ENCODE assay signal across 20 mouse cellular contexts in the genomic region with DNA sequence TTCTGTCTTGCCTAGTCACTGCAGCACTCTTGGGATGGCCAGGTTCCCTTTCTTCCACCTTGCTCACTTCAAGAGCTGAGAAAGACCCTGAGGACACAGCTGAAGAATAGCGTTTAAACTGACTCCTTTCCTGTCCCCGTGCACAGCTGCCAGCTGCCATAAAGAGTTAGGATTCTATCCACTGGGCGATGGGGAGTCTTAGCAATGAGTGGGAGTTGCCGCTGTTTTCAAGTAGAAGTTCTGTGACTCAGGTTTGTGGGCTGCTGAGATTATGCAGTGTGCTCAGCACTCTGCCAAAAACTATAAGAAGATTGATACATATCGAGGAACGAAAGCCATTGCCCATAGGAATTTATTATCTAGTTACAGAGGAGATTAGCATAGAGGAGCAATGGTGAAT.
DNase-seq lines count a peak whose midpoint lies in the region; ATAC-seq and TF ChIP-seq lines count a peak whose summit lies in the region.
"Had no signal": no experiment of that assay in that cellular context is flagged by ENCODE, and none has a peak within 500 bp of the region (broad histone marks: within the 10 kb centered on the region; RNA-seq: fewer than 3 reads in every experiment).

No protein-coding gene starts in this region.

- no peak overlapping the region for H3K9ac ChIP-seq in hindbrain, embryonic 13.5 days
- no peak overlapping the region for H3K9ac ChIP-seq in intestine, embryonic 16.5 days (ENCODE audit: low read depth, low read length)
- H3K9ac ChIP-seq: embryonic facial prominence, embryonic 13.5 days; forebrain, embryonic 12.5 days; heart, embryonic 13.5 days; intestine, embryonic 15.5 days; liver, postnatal 0 days; midbrain, embryonic 12.5 days; stomach, embryonic 15.5 days had no signal

- H3K4me1 ChIP-seq in hindbrain, embryonic 13.5 days (replicated peaks), result peaks cover 50% of the 10 kb centered on the region
- H3K4me1 ChIP-seq in hindbrain, embryonic 10.5 days (replicated peaks), result peaks cover 40% of the 10 kb centered on the region
- H3K4me1 ChIP-seq in cortical plate, adult 2 months (ENCODE audit: control insufficient read depth, insufficient read depth, low read length), result peaks cover 31% of the 10 kb centered on the region
- no peaks in the 10 kb centered on the region; the same call in 1 of the 2 replicates for H3K4me1 ChIP-seq in intestine, embryonic 16.5 days (ENCODE audit: control insufficient read depth, insufficient read depth, low read length)

- H3K4me2 ChIP-seq in hindbrain, embryonic 13.5 days, result no peak overlapping the region
- H3K4me2 ChIP-seq in myocyte (ENCODE audit: low read depth), result peak overlapping the region; percentile 55
- no peak overlapping the region for H3K4me2 ChIP-seq in intestine, embryonic 16.5 days (ENCODE audit: low read depth, low read length)
- H3K4me2 ChIP-seq: embryonic facial prominence, embryonic 13.5 days; forebrain, embryonic 12.5 days; heart, embryonic 13.5 days; intestine, embryonic 15.5 days; midbrain, embryonic 12.5 days; stomach, embryonic 15.5 days had no signal

- no peaks in the 10 kb centered on the region for H3K27me3 ChIP-seq in hindbrain, embryonic 13.5 days
- no peaks in the 10 kb centered on the region for H3K27me3 ChIP-seq in hindbrain, embryonic 10.5 days (ENCODE audit: insufficient read depth, poor library complexity, severe bottlenecking)
- no peaks in the 10 kb centered on the region for H3K27me3 ChIP-seq in myocyte (ENCODE audit: control insufficient read depth, insufficient read depth, insufficient read length)
- no peaks in the 10 kb centered on the region for H3K27me3 ChIP-seq in intestine, embryonic 16.5 days (replicated peaks; ENCODE audit: control insufficient read depth, insufficient read depth, low read length)
- H3K27me3 ChIP-seq: embryonic facial prominence, embryonic 13.5 days; forebrain, embryonic 12.5 days; heart, embryonic 13.5 days; intestine, embryonic 15.5 days; midbrain, embryonic 12.5 days; stomach, embryonic 15.5 days had no signal

- ATAC-seq in hindbrain, embryonic 13.5 days (ENCODE audit: low FRiP score), result no peak
- ATAC-seq in intestine, embryonic 16.5 days, result no peak
- ATAC-seq: intestine, embryonic 15.5 days; liver, postnatal 0 days had no signal

- no peak for DNase-seq in hindbrain, embryonic 10.5 days (ENCODE audit: low spot score)
- DNase-seq in retina, postnatal 1 day, result peak; percentile 37
- DNase-seq in retina, embryonic 14.5 days (ENCODE audit: low spot score), result no peak
- no peak for DNase-seq in layer of hippocampus, postnatal 10 days (ENCODE audit: low spot score in 2 of 2)
- DNase-seq: adrenal gland, postnatal 14 days; cerebellum, postnatal 36 days; gastrocnemius, postnatal 10 days; liver, postnatal 0 days; lung, postnatal 4 days had no signal

- peaks cover 4% of the 10 kb centered on the region; the same call in 1 of the 2 replicates for H3K36me3 ChIP-seq in hindbrain, embryonic 13.5 days
- peaks cover 21% of the 10 kb centered on the region; the same call in 1 of the 2 replicates for H3K36me3 ChIP-seq in hindbrain, embryonic 10.5 days
- no peaks in the 10 kb centered on the region for H3K36me3 ChIP-seq in myocyte (ENCODE audit: control insufficient read depth, insufficient read depth)
- H3K36me3 ChIP-seq in intestine, embryonic 16.5 days (ENCODE audit: control insufficient read depth, insufficient read depth, low read length), result no peaks in the 10 kb centered on the region
- H3K36me3 ChIP-seq: intestine, embryonic 15.5 days; midbrain, embryonic 12.5 days; stomach, embryonic 15.5 days had no signal

- TF ChIP-seq CTCF in cortical plate, adult 2 months (IDR thresholded peaks at IDR 0.05; ENCODE audit: extremely low read depth, insufficient read depth, low read length), result no peak

- 82% methylated on average over 6 of the region's 6 CpGs for WGBS in hindbrain, embryonic 13.5 days
- WGBS in hindbrain, embryonic 10.5 days, result 86% methylated on average over 6 of the region's 6 CpGs
- WGBS in intestine, embryonic 16.5 days, result 58% methylated on average over 6 of the region's 6 CpGs

- H3K4me3 ChIP-seq in hindbrain, embryonic 13.5 days, result no peak overlapping the region
- H3K4me3 ChIP-seq in hindbrain, embryonic 10.5 days, result no peak overlapping the region
- H3K4me3 ChIP-seq in cortical plate, adult 2 months (ENCODE audit: insufficient read depth, low read length), result no peak overlapping the region
- H3K4me3 ChIP-seq in myocyte, result no peak overlapping the region
- H3K4me3 ChIP-seq in intestine, embryonic 16.5 days (ENCODE audit: low read length), result no peak overlapping the region
- H3K4me3 ChIP-seq: embryonic facial prominence, embryonic 13.5 days; forebrain, embryonic 12.5 days; heart, embryonic 13.5 days; intestine, embryonic 15.5 days; midbrain, embryonic 12.5 days; stomach, embryonic 15.5 days had no signal

- H3K9me3 ChIP-seq in hindbrain, embryonic 13.5 days, result no peaks in the 10 kb centered on the region
- H3K9me3 ChIP-seq in hindbrain, embryonic 10.5 days, result no peaks in the 10 kb centered on the region
- H3K9me3 ChIP-seq in intestine, embryonic 16.5 days (ENCODE audit: control insufficient read depth, low read length), result no peaks in the 10 kb centered on the region
- H3K9me3 ChIP-seq: embryonic facial prominence, embryonic 13.5 days; forebrain, embryonic 12.5 days; G1E; heart, embryonic 13.5 days; intestine, embryonic 15.5 days; midbrain, embryonic 12.5 days; stomach, embryonic 15.5 days had no signal

- no peak for TF ChIP-seq POLR2A in cortical plate, adult 2 months (IDR thresholded peaks at IDR 0.05; ENCODE audit: extremely low read depth, insufficient read depth, low read length)
- TF ChIP-seq POLR2A in myocyte (IDR thresholded peaks at IDR 0.05; ENCODE audit: insufficient read length, low read depth), result no peak

- 0 out of 2 replicates have a peak overlapping the region, but pooled peaks have one; percentile 19 for H3K27ac ChIP-seq in hindbrain, embryonic 13.5 days
- H3K27ac ChIP-seq in hindbrain, embryonic 10.5 days, result no peak overlapping the region
- H3K27ac ChIP-seq in cortical plate, adult 2 months (ENCODE audit: insufficient read depth, low read length), result peak overlapping the region; percentile 75; the same call in 1 of the 2 replicates
- H3K27ac ChIP-seq in intestine, embryonic 16.5 days (ENCODE audit: low read length), result no peak overlapping the region
- H3K27ac ChIP-seq: embryonic facial prominence, embryonic 13.5 days; forebrain, embryonic 12.5 days; heart, embryonic 13.5 days; intestine, embryonic 15.5 days; midbrain, embryonic 12.5 days; stomach, embryonic 15.5 days had no signal

- no peaks in the 10 kb centered on the region for H3K79me2 ChIP-seq in myocyte (ENCODE audit: control insufficient read depth, insufficient read depth)

- H3ac ChIP-seq in myocyte (ENCODE audit: control insufficient read depth, insufficient read length), result no peak overlapping the region

TF ChIP-seq in myocyte, 11 proteins besides CTCF, POLR2A, EP300 and RAD21:
- TF ChIP-seq TCF3 (IDR thresholded peaks at IDR 0.05; ENCODE audit: insufficient read length, low read depth), result peak; percentile 32
- TF ChIP-seq E2F4 (IDR thresholded peaks at IDR 0.05; ENCODE audit: insufficient read depth), result no peak
- TF ChIP-seq MYOD1 (IDR thresholded peaks at IDR 0.05; ENCODE audit: control insufficient read depth in 1 of 3, insufficient read length in 2 of 3, low read depth in 2 of 3), result peak; percentile 67 to 83 (median 73)
- TF ChIP-seq CEBPB (IDR thresholded peaks at IDR 0.05; ENCODE audit: insufficient read depth, poor library complexity, severe bottlenecking), result no peak
- peak in 2 of 3 experiments; percentile 5 to 44 for TF ChIP-seq MYOG (IDR thresholded peaks at IDR 0.05; ENCODE audit: control insufficient read depth in 1 of 3, insufficient read depth in 1 of 3, insufficient read length in 2 of 3, low read depth in 2 of 3)
- peak; percentile 52 for TF ChIP-seq TCF12 (IDR thresholded peaks at IDR 0.05; ENCODE audit: insufficient read depth, poor library complexity, severe bottlenecking)
- TF ChIP-seq POLR2AphosphoS2 (IDR thresholded peaks at IDR 0.05; ENCODE audit: insufficient read length, low read depth), result no peak

Comparison
In these comparisons a context has a peak if more than half of its experiments do, and no peak if none do; other contexts are left out.
1. H3K27ac ChIP-seq: peak in hindbrain, embryonic 13.5 days (single experiment) and cortical plate, adult 2 months (single experiment); none in hindbrain, embryonic 10.5 days (single experiment) and intestine, embryonic 16.5 days (single experiment).